Mouse (Mus musculus): ENCODE measurements at regions not wholly inside any gene's neighbourhood (a gene's known extent, or its start where the extent isn't known, plus 50 kb on each side); places are given as distances from the start of the nearest gene placed in this dataset.

DNA sequence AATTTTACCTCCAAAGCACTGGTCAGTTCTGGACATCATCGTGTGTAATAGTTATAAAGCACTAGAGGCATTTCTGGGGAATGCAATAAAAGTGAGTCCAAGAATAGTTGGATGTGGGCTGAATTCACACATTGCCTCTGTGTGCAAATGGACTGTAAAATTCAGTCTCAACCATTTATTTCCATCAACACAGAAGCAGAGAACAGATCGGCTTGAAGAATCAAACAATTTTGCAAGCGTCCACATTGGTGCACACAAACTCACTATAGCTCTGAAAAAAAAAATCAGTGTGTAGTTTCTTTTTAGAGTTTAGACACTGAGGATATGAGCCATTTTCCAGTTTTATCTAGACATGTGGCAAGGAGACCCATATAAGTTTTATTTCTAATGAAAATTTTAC, 208.9 kb upstream of the Slc7a11 start:
- DNase-seq (ENCODE audit: extremely low read depth, low read depth, low spot score): no peak

DNA sequence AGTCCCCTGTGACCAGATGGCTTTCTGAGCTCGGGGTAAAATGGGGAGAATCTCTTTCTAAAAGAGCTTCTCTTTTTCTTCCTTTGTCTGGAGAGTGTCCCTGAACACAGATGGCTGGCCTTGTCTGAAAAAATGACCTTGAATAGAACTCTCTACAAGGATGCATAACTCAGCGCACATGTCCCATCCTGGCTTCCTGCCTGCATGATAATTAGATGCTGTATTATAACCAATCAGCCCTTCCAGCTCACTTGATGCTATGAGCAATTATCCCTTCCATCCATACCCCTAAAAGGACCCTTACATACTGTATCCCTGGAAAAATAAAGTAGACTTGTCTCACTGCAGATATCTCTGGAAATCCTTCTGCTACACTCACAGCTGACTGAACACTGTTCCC, 199.7 kb upstream of the Slc7a11 start:
- DNase-seq (ENCODE audit: extremely low read depth, low read depth, low spot score): no peak

DNA sequence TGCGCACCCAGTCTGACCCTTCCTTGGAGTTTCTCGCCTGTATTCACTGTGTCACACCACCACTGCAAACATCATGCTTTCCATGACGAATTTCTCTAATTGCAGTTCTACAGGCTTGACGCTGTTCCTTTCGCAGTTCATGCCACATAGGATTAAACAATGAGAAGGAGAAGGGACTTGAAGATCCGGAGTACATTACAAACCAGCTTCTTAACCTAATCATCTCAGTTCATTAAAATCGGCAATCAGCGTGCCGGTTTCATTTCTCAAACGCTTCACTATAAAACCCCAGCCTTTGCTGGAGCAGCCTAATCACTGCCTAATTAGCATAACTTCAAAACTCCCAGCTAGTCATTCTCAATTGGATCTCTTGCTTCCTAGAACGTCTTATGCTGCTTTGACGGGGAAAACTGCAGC, 196.5 kb upstream of the Slc7a11 start:
- DNase-seq (ENCODE audit: extremely low read depth, low read depth, low spot score): no peak

DNA sequence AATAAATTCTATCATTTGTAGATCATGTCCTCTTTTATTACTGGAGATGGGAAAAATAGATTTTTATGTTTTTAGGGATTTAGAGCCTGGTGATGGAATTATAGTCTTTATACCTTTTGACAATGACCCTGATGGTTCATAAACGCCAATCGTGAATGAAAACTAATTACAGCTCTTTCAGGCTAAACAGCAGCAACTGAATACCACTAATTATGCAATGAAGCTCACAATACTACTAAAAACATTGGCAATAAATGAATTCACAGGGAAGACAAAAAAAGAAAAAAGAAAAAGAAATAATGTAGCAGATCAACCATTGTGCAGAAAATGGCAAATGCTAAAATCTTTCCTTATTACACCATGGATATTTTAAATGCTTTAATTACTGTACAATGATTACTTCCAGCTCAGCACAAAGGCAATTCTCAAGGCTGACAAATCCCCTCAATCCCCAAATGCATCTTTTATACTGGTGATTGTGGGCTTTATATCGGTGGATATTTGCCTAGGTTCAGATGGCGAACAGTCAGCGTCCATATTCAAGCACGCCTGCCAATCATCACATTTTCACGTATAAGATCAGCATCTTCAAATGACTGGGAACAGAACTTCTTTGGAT, 191.2 kb upstream of the Slc7a11 start:
- no peak for DNase-seq (ENCODE audit: extremely low read depth, low read depth, low spot score)

DNA sequence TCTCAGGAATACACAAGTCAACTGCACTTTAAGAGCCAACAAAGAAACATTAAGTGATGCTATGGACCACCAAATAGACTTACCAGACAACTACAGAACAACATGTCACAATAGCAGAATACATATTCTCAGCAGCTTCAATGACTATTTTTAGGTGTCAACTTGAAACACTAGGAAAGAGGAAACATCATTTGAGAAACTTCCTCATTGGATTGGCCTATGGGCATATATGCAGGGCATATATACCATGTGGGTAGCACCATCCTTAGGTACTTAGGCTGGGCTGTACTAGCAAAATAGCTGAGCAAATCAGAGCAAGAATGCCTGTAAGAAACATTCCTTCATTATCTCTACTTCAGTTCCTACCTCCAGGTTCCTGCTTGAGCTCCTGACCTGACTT, 187.9 kb upstream of the Slc7a11 start:
- no peak for DNase-seq (ENCODE audit: extremely low read depth, low read depth, low spot score)

DNA sequence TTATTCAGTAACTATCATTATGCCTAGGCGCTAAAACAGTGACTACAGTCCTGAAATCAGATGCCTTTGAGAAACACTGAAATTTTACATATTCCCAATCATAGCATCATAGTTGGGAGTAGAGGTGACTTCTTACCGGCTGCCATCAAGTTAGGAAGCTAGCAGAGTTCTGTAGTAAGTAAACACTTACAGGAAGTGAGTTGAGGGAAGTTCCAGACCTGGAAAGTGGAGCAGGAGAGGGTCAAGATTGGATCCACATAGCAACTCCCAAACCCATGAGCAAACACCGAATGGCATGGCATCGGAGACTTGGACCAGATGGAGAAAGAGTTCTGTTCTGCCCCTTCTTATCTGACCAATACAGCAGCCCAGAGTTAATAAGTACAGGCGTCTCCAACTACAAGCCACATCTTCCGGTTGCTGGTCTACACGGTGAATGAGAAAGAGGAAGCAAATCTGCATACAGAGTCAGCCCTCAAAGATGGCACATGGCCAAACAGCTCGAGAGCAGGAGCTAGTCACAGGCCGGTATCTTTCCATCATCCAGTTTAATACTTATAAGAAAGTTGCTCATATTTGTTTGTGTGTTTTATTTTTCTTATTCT, 184.8 kb upstream of the Slc7a11 start:
- no peak for DNase-seq (ENCODE audit: extremely low read depth, low read depth, low spot score)

DNA sequence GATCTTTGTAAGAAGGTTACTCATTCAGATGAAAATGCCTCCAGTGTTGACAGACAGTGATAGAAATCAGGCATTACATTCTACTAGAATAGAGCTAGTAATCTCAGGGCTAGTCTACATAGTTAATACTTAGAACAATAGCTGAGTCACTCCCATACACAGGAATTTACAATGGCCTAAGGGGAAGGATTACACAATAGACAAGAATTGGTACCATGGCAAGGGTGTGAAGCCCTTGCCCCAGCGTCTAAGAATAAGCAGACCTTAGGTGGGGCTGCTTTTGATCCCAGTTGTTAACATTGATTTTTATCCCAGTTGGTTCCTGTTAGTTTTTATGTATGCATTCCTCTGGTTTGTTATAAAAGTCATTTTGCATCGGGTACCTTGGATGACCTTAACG, 177.8 kb upstream of the Slc7a11 start:
- DNase-seq (ENCODE audit: extremely low read depth, low read depth, low spot score): peak; percentile 7

DNA sequence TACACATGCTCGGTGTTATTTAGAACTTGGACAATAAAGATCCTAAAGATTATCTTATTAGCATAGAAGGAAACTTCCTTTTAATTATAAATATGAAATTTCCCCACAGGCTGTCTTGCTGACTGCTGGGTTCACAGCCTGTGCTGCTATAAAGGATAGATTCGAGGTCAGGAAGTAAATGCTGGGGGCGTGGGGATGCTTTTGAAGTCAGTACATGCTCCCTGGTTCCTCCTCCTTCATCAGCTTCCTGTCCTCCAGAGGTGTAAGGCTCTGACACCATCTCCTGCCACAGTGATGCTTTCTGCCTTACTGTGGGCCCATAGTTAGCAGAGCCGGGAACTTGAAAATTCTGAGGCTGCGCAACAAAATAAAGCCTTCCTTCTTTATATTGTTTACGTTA, 175.6 kb upstream of the Slc7a11 start:
- DNase-seq (ENCODE audit: extremely low read depth, low read depth, low spot score): no peak

DNA sequence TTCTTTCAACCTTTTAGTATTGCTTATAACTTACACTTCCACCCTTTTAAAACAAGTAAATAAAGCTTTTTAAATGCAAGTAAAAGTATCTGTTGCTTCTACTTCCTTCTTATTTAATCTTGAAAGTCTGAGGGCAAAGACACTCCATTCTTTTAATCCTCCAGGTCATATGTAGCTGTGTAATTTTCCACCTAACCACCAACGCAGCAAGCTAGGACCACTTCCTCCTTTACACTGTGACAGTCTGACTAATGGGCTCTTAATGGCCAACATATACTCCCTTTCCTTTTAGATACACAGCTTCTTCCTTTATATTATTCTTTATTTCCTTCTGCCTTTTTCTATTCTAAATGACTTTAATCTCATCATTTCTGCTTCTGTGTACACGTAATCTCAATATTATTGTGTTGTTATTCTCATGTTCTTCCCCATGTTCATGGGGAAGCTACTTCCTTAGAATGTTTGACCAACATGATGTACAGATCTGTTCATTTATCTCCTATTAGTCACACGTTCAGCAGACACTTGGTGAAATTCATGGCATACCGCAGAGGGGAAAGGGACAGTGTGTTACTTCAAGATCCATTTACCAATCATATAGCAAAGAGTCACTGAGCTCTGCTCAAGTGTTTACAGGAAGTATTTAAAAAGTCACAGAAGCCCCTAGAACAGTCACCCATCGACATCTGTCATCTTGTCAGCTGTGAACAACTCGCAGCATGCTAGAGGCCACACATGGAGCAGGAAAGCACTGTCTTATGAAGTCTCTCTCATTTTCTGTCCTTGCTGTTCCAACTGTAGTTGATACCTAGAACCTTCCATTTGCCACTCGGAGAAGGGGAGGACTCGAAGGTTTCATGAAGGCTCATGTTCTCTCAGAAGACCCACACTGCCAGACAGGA, 172.2 kb upstream of the Slc7a11 start:
- no peak for DNase-seq (ENCODE audit: extremely low read depth, low read depth, low spot score)

DNA sequence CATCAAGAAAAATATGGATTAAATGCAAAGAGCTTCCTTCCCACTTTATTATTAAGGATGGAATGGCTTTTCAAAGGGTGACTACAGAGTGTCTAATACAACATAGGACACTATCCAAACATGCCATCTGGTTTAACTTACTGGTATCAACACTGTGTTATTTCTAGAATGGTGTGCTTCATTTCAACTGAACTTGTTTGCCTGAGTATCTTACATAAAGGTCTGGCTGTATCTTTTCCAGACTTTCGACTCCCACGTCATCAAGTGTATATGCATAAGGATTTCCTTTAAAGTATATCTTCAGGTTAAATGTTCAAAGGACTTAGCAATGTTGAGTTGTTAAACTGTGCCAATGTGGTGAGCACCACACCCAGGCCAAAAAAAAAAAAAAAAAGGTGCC, 169.6 kb upstream of the Slc7a11 start:
- no peak for DNase-seq (ENCODE audit: extremely low read depth, low read depth, low spot score)

DNA sequence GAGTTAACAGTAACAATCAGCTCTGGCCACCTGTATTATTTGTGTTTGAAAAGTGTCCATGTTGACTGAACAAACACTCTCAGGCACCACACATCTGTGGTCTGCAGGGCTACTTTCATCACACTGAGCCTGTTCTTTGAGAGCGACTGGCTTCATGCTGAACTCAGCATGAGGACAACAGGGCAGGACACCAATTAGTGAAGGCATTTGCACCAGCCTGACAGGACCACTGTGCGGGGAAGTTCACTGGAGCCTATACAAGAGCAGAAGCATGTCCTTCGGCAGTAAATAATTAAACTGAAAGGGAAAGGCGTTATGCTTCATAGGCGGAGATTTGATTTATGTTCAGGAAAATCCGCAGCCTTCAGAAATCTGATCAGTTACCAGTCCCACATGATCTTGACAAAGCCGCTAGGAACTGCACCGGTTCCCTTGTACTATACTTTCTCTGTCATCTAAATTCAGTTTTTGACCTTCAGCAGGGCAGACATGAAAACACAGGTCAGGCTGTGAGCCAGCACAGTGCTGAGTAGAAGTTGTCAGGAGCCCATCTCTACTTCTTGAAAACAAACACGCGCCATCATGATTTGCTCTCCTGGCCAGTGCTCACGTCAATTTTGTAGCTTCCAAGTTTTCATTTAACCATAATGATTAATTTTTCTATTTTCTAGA, 166.1 kb upstream of the Slc7a11 start:
- DNase-seq (ENCODE audit: extremely low read depth, low read depth, low spot score): no peak

DNA sequence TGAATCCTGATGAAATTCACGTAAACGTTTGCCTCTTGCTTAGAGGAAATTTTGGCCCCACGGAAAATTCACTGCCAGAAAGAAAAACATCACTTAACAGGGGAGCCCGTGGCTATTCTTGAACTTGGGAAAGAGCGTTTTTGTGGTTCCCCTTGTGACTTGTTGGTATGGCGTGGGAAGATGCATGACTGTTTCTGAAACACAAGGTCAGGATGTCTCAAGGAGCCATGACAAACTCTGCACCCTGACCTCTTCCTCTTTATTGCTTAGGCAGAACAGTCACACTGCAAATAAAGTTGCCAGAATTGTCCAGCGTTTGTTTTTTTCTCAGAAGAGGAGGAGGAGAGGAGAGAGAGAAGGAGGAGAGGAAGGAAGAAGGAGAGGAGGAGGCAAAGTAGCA, 164.3 kb upstream of the Slc7a11 start:
- DNase-seq (ENCODE audit: extremely low read depth, low read depth, low spot score): no peak

DNA sequence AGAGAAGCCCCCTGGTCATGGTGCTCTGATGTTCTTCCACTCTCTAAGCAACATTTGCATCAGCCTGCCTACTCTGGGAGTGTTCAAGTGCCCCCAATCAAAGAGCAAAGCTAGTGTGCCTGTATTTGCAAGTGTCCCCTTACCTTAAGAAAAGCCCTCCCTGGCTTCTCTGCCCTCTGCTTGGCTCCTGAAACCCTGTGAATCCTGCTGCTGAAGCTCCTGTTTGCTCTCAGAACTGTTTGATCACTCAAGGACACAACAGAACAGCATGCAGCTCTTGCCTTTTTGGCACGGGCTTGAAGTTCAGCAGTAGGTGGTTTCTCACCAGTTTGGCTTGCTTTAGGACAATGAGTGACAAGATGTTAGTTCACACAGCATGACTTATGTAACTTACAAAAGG, 163.6 kb upstream of the Slc7a11 start:
- no peak for DNase-seq (ENCODE audit: extremely low read depth, low read depth, low spot score)

DNA sequence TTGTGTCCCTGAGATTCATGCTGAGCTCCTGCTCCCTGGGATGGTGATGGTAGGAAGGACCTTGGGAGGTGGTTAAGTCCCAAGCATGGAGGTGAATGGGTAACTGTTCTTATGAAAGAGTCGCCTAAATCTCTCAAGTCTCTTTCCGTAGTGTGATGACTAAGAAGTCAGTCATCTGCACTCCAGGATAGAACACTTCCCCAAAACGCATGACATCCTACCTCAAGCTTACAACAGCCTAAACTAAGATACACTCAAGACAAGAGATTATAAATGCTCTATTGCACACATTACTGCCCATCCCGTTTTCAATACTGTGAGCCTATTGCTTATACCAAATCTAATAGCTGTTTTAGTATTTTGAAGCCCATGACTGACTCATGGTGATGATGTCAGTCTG, 162.3 kb upstream of the Slc7a11 start:
- no peak for DNase-seq (ENCODE audit: extremely low read depth, low read depth, low spot score)

DNA sequence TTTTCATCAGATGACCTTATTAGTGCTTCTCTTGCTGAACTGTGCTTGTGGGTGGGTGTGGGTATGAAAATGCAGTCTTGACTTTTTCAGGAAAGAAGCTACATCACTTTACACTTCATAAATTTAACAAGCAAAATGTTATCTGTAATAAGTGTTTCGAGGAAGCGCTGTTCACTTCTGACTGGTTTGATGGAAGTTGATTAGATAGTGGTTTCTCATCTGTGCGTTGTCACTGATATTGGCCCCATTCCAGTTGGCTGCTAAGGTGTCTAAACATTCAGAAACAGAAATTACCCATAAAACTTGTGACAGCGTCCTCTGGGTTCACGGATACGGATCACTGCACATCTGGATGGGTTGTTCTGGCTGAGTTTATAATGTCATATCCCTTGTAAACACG, 159.8 kb upstream of the Slc7a11 start:
- no peak for DNase-seq (ENCODE audit: extremely low read depth, low read depth, low spot score)

DNA sequence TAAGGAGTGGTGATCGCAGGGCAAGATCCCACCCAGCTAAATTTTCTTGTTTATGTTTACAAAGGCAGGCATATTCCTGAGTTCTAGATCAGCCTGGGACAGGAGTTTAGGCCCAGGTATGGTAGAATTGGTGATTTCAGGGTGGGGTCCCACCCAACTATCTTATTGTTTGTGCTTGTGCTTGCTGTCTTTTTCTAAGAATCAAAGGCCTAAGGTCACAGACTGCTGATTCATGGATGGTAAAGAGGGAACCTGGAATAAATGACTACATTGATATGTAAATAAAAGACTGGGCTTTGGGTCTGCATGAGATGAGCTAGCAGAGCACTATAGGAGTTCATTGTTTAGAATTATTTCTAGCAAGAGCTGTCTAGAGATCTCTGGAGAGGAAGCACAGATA, 152.3 kb upstream of the Slc7a11 start:
- DNase-seq (ENCODE audit: extremely low read depth, low read depth, low spot score): no peak

DNA sequence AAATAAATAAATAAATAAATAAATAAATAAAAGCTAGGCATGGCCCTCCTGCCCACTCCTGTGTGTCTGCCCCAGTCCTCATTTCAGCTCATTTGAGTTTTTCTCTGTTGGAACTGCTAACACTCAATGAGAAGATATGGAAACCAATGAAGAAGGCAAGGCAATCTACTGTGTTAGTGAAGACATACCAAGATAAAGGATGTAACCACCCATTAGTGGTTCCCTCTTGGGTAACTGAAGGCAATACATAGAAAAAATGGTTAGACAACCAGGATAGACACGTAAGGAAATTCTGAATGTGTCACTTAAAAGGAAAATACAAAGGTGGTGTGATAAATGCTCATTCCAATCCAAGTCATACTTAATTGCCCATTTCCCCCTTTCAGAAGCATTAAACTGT, 140.9 kb upstream of the Slc7a11 start:
- DNase-seq (ENCODE audit: extremely low read depth, low read depth, low spot score): no peak

DNA sequence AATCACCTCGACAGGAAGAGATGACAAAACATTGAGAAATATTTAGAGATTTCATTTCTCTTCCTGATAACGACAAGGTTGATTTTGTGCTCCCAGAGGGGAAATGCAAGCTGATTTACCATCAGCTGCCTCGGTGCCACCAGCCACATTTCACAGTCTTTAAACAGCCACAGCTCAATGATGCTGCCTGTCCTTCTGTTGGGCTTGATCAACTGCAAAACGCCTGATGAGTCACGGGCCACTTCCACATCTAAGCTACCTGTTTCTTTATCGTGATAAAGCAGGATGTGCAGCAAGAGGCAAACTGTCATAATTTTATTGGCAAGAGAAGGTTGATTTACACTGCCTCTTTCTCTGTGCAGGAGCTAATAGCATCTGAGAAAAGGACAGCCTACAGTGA, 140.1 kb upstream of the Slc7a11 start:
- DNase-seq (ENCODE audit: extremely low read depth, low read depth, low spot score): no peak

DNA sequence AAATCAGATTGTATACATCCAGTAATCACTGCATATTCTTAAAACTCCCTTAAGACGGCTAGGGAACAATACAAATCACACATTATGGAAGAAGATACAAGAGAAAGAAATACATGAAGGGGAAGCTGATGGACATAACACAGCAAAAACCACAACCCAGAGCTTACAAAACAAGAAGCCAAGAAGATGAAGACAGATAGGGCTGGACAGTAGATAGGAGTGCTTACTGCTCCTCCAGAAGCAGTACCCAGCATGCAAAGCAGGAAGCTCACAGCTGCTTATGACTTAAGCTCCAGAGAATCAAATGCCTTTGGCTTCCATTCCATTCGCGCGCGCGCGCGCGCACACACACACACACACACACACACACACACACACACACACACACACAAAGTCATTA, 131.0 kb upstream of the Slc7a11 start:
- DNase-seq (ENCODE audit: extremely low read depth, low read depth, low spot score): no peak

DNA sequence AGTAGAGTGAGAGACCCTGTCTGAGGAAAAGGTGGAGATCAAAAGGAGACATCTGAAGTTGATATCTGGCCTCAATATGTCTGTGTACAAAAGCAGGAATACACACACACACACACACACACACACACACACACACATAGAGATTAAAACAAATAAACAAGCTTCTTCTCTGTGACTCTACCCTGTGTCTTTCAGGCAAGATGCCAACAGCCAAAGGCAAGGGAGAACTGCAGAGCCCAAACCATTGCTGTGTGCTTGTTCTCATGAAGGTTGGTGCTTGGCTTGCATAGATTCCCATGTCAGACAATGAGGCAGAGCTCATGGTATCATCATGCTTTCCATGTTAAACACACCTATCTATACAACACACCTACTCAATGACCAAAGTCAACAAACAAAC, 126.6 kb upstream of the Slc7a11 start:
- no peak for DNase-seq (ENCODE audit: extremely low read depth, low read depth, low spot score)

DNA sequence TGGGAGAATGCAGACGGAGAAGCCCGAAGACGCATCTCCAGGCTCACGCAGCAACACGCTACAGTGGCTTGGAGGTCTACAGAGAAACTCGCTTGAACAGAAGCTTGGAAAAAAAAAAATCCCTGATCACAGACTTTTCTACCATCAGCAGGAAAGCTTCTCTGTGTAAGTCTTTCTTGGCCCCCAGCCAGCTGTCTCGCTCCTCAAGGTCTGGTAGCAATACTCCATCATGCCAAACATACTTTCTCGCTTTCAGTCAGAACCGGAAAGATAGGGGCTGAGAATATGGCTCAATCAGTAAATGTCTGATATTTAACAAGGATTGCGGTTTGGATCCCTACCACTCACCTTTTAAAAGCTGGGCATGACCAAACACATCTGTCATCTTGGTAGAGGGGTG, 126.2 kb upstream of the Slc7a11 start:
- DNase-seq (ENCODE audit: extremely low read depth, low read depth, low spot score): no peak

DNA sequence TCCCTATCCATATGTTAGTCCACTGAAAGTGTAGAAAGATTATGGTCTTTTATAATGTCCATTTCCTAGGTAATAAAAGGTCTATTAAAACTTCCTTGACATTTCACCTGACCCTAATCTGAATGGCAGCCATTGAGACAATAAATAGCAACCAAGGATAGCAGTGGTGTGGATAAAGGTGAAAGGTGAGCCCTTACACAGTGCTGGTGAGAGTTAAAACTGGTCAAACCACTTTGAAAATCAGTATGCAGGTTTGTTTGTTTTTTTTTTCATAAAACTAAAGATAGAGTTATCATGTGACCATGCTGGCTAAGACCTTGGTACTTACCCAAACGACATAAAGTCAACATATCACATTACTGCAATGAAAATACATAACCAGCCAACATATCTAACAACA, 110.7 kb upstream of the Slc7a11 start:
- no peak for DNase-seq (ENCODE audit: extremely low read depth, low read depth, low spot score)

Measured in fat pad, adult 2 months (tissue).